Mouse (Mus musculus) forebrain, embryonic 11.5 days (tissue): ENCODE data around the gene Dusp18. TPM values are rescaled to one million over a fixed set of nuclear protein-coding genes. Genes with fewer than 3 reads are reported as not detected.

Experiments used
- ATAC-seq: fragments of 200-750 bp; cut with Nextera tagmentation; replicated peaks from 2 replicates; pipeline ENCODE4 v1.8.0; 2017; ENCODE audit warnings: moderate TSS enrichment; ENCODE audit not compliant: low FRiP score
- DNase-seq: peaks from one replicate; pipeline ENCODE4 v3.0.0-alpha.2; 2017; ENCODE audit warnings: low spot score
- H3K27ac ChIP-seq: fragments of 300-500 bp; sonication (generic); 2 replicates; pipeline ENCODE4 v1.5.1; 2014; ENCODE audit warnings: low read depth, low read length
- H3K27me3 ChIP-seq: fragments of 300-500 bp; sonication (generic); 2 replicates; pipeline ENCODE4 v1.6.1; 2014; ENCODE audit warnings: mild to moderate bottlenecking, low read length, mixed read lengths; ENCODE audit not compliant: control insufficient read depth, insufficient read depth
- H3K36me3 ChIP-seq: fragments of 300-500 bp; sonication (generic); 2 replicates; pipeline ENCODE4 v1.6.1; 2014; ENCODE audit warnings: mild to moderate bottlenecking, low read length, moderate library complexity, mixed read lengths; ENCODE audit not compliant: control insufficient read depth, insufficient read depth
- H3K4me1 ChIP-seq: fragments of 300-500 bp; sonication (generic); replicated peaks from 2 replicates; pipeline ENCODE4 v1.6.1; 2014; ENCODE audit warnings: low read length, mixed read lengths; ENCODE audit not compliant: control insufficient read depth, insufficient read depth
- H3K4me2 ChIP-seq: fragments of 300-500 bp; sonication (generic); 2 replicates; pipeline ENCODE4 v1.6.1; 2014; ENCODE audit warnings: low read depth, mild to moderate bottlenecking, low read length, moderate library complexity, mixed read lengths; ENCODE audit not compliant: severe bottlenecking
- H3K4me3 ChIP-seq: fragments of 300-500 bp; sonication (generic); 2 replicates; pipeline ENCODE4 v1.5.1; 2014; ENCODE audit warnings: low read depth, low read length
- H3K9ac ChIP-seq: fragments of 300-500 bp; sonication (generic); 2 replicates; pipeline ENCODE4 v1.6.1; 2014; ENCODE audit warnings: low read length
- H3K9me3 ChIP-seq: fragments of 300-500 bp; sonication (generic); 2 replicates; pipeline ENCODE4 v1.6.1; 2016; ENCODE audit warnings: low read length, mixed read lengths; ENCODE audit not compliant: control insufficient read depth
- WGBS: fragments of 180-500 bp; shearing (Covaris S2); extraction: QIAGEN DNeasy Blood & Tissue Kit; methylation state at CpG from one replicate; pipeline ENCODE4 v1.1.7; 2014; 5-methylcytosine and 5-hydroxymethylcytosine counted together
- polyA plus RNA-seq: library from polyadenylated mRNA; unstranded; fragments of >200 nt; fragmentation: Nextera tagmentation; extraction: Ambion mirVana; gene quantifications from 2 replicates; pipeline ENCODE4 v1.2.1, GENCODE M21; 2014

The Dusp18 gene
- polyA plus RNA-seq, 1 experiment from 2014 or later, result 22.5 TPM

DNA sequence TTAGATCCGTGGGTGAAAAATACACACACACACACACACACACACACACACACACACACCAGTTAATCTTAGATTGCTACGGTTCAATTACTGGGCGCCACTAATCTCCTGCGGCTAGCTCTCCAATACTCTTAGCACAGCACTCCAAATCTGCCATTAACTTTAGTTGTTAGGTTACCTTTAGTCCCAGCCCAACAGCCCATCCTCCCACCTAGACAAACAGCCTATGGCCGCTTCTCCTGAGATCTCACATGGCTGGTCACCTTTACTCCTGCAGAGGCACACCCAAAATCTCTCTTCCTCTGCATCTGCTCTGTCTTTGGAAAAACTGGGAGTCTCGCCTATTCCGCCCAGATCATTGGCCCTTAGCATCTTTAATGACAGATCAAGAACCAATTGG lies 46.3 kb downstream of the Dusp18 start:
- no peak overlapping the region for H3K4me3 ChIP-seq
- no peak overlapping the region for H3K4me2 ChIP-seq
- no peak for ATAC-seq
- H3K36me3 ChIP-seq, result no peaks in the 10 kb centered on the region
- no peak for DNase-seq
- 93% methylated on average over 7 of the region's 7 CpGs for WGBS
- no peak overlapping the region for H3K9ac ChIP-seq
- no peak overlapping the region for H3K27ac ChIP-seq
- no peaks in the 10 kb centered on the region for H3K4me1 ChIP-seq
- no peaks in the 10 kb centered on the region for H3K9me3 ChIP-seq
- no peaks in the 10 kb centered on the region for H3K27me3 ChIP-seq

DNA sequence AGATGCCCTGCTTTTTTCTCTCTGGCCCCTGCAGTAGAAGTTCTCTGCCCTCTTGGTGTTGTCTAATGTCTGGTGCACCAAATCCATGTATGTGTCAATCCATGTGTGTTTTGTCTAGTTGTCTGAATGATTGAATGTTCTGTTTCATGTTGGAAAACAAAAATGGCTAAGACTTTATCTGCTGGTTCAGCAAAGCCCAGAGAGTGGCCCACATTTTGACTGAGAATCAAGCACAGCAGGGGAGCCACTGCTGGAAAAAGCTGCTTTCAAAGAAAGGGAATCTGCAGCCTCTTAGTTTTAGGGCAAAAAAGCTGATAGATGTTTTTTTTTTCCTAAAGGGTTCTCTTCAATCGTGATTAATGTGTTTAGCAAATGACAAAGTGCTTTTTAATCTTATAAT lies 51.3 kb downstream of the Dusp18 start:
- no peak for ATAC-seq
- no peaks in the 10 kb centered on the region for H3K4me1 ChIP-seq
- no peaks in the 10 kb centered on the region for H3K9me3 ChIP-seq
- no peaks in the 10 kb centered on the region for H3K36me3 ChIP-seq
- H3K4me3 ChIP-seq, result no peak overlapping the region
- H3K9ac ChIP-seq, result no peak overlapping the region
- no peak overlapping the region for H3K27ac ChIP-seq
- 12% methylated on average over 1 of the region's 1 CpGs for WGBS
- no peak for DNase-seq
- no peak overlapping the region for H3K4me2 ChIP-seq
- H3K27me3 ChIP-seq, result no peaks in the 10 kb centered on the region

Other genes starting within 250 kb of the Dusp18 start
- gene Morc2a, start 246.0 kb upstream of the Dusp18 start, polyA plus RNA-seq, result 33.4 and 33.9 TPM in 2 replicates
- gene Osbp2, start 31.3 kb upstream of the Dusp18 start, polyA plus RNA-seq, result 1.2 and 2.0 TPM in 2 replicates
- 0.51 and 0.60 TPM in 2 replicates for gene 4921536K21Rik, start 142 bp upstream of the Dusp18 start, polyA plus RNA-seq
- 3.5 and 3.9 TPM in 2 replicates for gene Slc35e4, start 19.4 kb downstream of the Dusp18 start, polyA plus RNA-seq
- 23.1 and 26.0 TPM in 2 replicates for gene Tcn2, start 36.9 kb downstream of the Dusp18 start, polyA plus RNA-seq
- 82.9 and 90.4 TPM in 2 replicates for gene Pes1, start 68.7 kb downstream of the Dusp18 start, polyA plus RNA-seq
- 0.31 TPM in 1 of 2 replicates, not detected in the other for gene 4930556J24Rik, start 81.5 kb downstream of the Dusp18 start, polyA plus RNA-seq
- gene Gal3st1, start 88.4 kb downstream of the Dusp18 start, polyA plus RNA-seq, result 0.41 and 0.57 TPM in 2 replicates
- gene Sec14l4, start 136.2 kb downstream of the Dusp18 start, polyA plus RNA-seq, result 0.29 TPM in 1 of 2 replicates, not detected in the other
- gene Sec14l3, start 169.6 kb downstream of the Dusp18 start, polyA plus RNA-seq, result 0.28 and 0.37 TPM in 2 replicates
- 7.9 and 8.9 TPM in 2 replicates for gene Mtfp1, start 200.2 kb downstream of the Dusp18 start, polyA plus RNA-seq
- gene Sec14l2, start 228.2 kb downstream of the Dusp18 start, polyA plus RNA-seq, result 2.1 TPM in 2 replicates
- gene Rnf215, start 240.0 kb downstream of the Dusp18 start, polyA plus RNA-seq, result 25.0 and 31.4 TPM in 2 replicates